ENCODE assay signal across 8 mouse cellular contexts in the genomic region with DNA sequence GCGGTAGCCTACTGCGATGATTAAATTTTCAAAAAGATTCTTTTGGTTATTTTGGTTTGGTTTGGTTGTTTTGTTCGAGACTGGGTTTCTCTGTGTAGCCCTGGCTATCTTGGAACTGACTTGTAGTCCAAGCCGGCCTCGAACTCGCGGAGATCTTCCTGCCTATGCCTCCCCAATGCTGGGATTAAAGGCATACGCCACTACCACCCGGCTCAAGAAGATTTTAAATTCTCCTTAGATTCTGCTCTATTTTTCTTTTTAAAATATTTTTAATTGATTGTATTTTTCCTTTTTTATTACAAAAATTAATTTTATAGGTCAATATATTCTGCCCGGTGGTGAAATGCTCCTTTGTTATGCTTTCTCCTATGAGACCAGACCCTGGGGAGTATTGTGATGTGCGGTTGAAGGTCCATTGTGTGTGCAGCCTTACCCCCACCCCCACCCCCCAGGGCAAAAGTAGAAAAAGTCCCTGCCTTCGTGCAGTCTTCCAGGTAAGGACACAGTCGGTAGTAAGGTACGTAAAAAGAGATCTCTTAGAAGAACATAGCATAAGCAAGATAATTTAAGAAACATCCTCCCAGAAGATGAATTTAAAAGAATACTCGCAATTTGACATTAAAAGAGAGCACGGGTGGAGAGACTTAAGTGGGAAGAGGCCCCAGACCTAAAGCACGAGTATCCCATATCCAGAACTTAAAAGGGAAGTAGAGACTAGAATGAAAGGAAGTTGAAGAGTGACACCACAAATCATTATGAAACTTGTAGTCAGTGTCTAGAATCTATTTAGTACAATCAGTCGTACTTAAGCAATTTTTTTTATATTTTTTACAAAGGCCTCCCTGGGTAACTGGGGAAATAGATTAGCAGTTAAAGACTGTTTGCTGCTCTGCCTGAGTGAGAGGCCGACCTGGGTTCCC. TPM values are rescaled to one million over a fixed set of nuclear protein-coding genes. Genes with fewer than 3 reads are reported as not detected.
DNase-seq lines count a peak whose midpoint lies in the region; ATAC-seq and TF ChIP-seq lines count a peak whose summit lies in the region.

No protein-coding gene starts in this region.

- H3K9ac ChIP-seq in kidney, embryonic 16.5 days (replicated peaks; ENCODE audit: low read length): peak overlapping the region; percentile 99
- peak overlapping the region; percentile 95 for H3K9ac ChIP-seq in intestine, embryonic 14.5 days (ENCODE audit: low read length)
- H3K9ac ChIP-seq in midbrain, postnatal 0 days (replicated peaks; ENCODE audit: low read length, poor library complexity, severe bottlenecking): peak overlapping the region; percentile 92

- H3K27ac ChIP-seq in kidney, embryonic 16.5 days (ENCODE audit: low read length): peak overlapping the region; percentile 96
- 0 out of 2 replicates have a peak overlapping the region, but pooled peaks have one; percentile 9 for H3K27ac ChIP-seq in cortical plate, adult 2 months (ENCODE audit: insufficient read depth, low read length)
- H3K27ac ChIP-seq in intestine, embryonic 14.5 days (ENCODE audit: low read depth): peak overlapping the region; percentile 93; the same call in 1 of the 2 replicates
- peak overlapping the region; percentile 83 for H3K27ac ChIP-seq in midbrain, postnatal 0 days (ENCODE audit: low read depth, low read length)

- no peak for TF ChIP-seq POLR2A in cortical plate, adult 2 months (IDR thresholded peaks at IDR 0.05; ENCODE audit: extremely low read depth, insufficient read depth, low read length)

- WGBS in kidney, embryonic 16.5 days: 51% methylated on average over 19 of the region's 19 CpGs
- 55% methylated on average over 19 of the region's 19 CpGs for WGBS in intestine, embryonic 14.5 days
- 56% methylated on average over 19 of the region's 19 CpGs for WGBS in midbrain, postnatal 0 days

- peak overlapping the region; percentile 67 for H3K4me2 ChIP-seq in kidney, embryonic 16.5 days (replicated peaks; ENCODE audit: low read depth, low read length)
- H3K4me2 ChIP-seq in intestine, embryonic 14.5 days (ENCODE audit: low read length): peak overlapping the region; percentile 84
- peak overlapping the region; percentile 58 for H3K4me2 ChIP-seq in midbrain, postnatal 0 days (ENCODE audit: low read depth, low read length, poor library complexity, severe bottlenecking)

- peaks cover 27% of the 10 kb centered on the region for H3K4me1 ChIP-seq in kidney, embryonic 16.5 days (ENCODE audit: insufficient read depth, low read length)
- peaks cover 11% of the 10 kb centered on the region for H3K4me1 ChIP-seq in cortical plate, adult 2 months (ENCODE audit: control insufficient read depth, insufficient read depth, low read length)
- H3K4me1 ChIP-seq in intestine, embryonic 14.5 days (replicated peaks; ENCODE audit: control insufficient read depth, insufficient read depth, low read length): peaks cover 21% of the 10 kb centered on the region
- H3K4me1 ChIP-seq in midbrain, postnatal 0 days (ENCODE audit: insufficient read depth, low read length): peaks cover 15% of the 10 kb centered on the region

- H3K27me3 ChIP-seq in kidney, embryonic 16.5 days (ENCODE audit: insufficient read depth, low read length): no peaks in the 10 kb centered on the region
- H3K27me3 ChIP-seq in intestine, embryonic 14.5 days (replicated peaks; ENCODE audit: control insufficient read depth, insufficient read depth, low read length): no peaks in the 10 kb centered on the region
- H3K27me3 ChIP-seq in midbrain, postnatal 0 days (ENCODE audit: insufficient read depth, low read length): no peaks in the 10 kb centered on the region

- no peak for TF ChIP-seq CTCF in cortical plate, adult 2 months (IDR thresholded peaks at IDR 0.05; ENCODE audit: extremely low read depth, insufficient read depth, low read length)
- no peak for TF ChIP-seq CTCF in midbrain, postnatal 0 days (IDR thresholded peaks at IDR 0.05)

- no peaks in the 10 kb centered on the region for H3K9me3 ChIP-seq in kidney, embryonic 16.5 days (ENCODE audit: low read length)
- no peaks in the 10 kb centered on the region for H3K9me3 ChIP-seq in intestine, embryonic 14.5 days (ENCODE audit: control insufficient read depth, low read length)
- H3K9me3 ChIP-seq in midbrain, postnatal 0 days (ENCODE audit: low read length): no peaks in the 10 kb centered on the region

- H3K36me3 ChIP-seq in kidney, embryonic 16.5 days (ENCODE audit: insufficient read depth, low read length): no peaks in the 10 kb centered on the region
- H3K36me3 ChIP-seq in intestine, embryonic 14.5 days (ENCODE audit: control insufficient read depth, insufficient read depth, low read length): peaks cover 3% of the 10 kb centered on the region; the same call in 1 of the 2 replicates
- H3K36me3 ChIP-seq in midbrain, postnatal 0 days (ENCODE audit: insufficient read depth, low read length): no peaks in the 10 kb centered on the region

- DNase-seq in kidney, adult 11 months: no peak
- no peak for DNase-seq in intestine, embryonic 14.5 days (ENCODE audit: low spot score)
- no peak for DNase-seq in midbrain, postnatal 0 days (ENCODE audit: low spot score)
- DNase-seq in right cerebral cortex, postnatal 36 days (ENCODE audit: low spot score in 2 of 2): no peak
- no peak for DNase-seq in natural killer cell, adult 2 months (ENCODE audit: low spot score in 2 of 2)
- no peak for DNase-seq in kidney, adult 8-10 months

- no peak for ATAC-seq in kidney, embryonic 16.5 days (ENCODE audit: low FRiP score, low TSS enrichment)
- peak; percentile 62 for ATAC-seq in intestine, embryonic 14.5 days (replicated peaks; ENCODE audit: low FRiP score, low TSS enrichment, low read depth)
- ATAC-seq in midbrain, postnatal 0 days (ENCODE audit: low FRiP score): peak; percentile 76

- peak overlapping the region; percentile 95 for H3K4me3 ChIP-seq in kidney, embryonic 16.5 days (ENCODE audit: low read length)
- H3K4me3 ChIP-seq in cortical plate, adult 2 months (ENCODE audit: insufficient read depth, low read length): peak overlapping the region; percentile 84
- peak overlapping the region; percentile 97 for H3K4me3 ChIP-seq in intestine, embryonic 14.5 days (ENCODE audit: low read depth, low read length)
- peak overlapping the region; percentile 99 for H3K4me3 ChIP-seq in midbrain, postnatal 0 days (ENCODE audit: low read depth, low read length)

RNA-seq across cellular contexts. Expression of gene Pdcd6ip, which starts 0.6 kb away (rescaled TPM):
- polyA plus RNA-seq in kidney, embryonic 16.5 days (2015; fragmentation: Nextera tagmentation; extraction: Ambion mirVana): 86.6 and 96.8 TPM in 2 replicates
- polyA plus RNA-seq in cortical plate, adult 2 months (2012; rRNA removed): 45.7 and 48.4 TPM in 2 replicates
- 82.4 and 85.5 TPM in 2 replicates for polyA plus RNA-seq in intestine, embryonic 14.5 days (2014; fragmentation: Nextera tagmentation; extraction: Ambion mirVana)
- 25.4 and 28.7 TPM in 2 replicates for total RNA-seq in midbrain, postnatal 0 days (2014; rRNA removed)
- polyA plus RNA-seq in midbrain, postnatal 0 days (2015; fragmentation: Nextera tagmentation; extraction: Ambion mirVana): 25.7 and 25.8 TPM in 2 replicates

RNA-seq across cellular contexts. Expression of gene Clasp2, which starts 32.7 kb away (rescaled TPM):
- 23.0 and 24.4 TPM in 2 replicates for polyA plus RNA-seq in kidney, embryonic 16.5 days (2015; fragmentation: Nextera tagmentation; extraction: Ambion mirVana)
- polyA plus RNA-seq in cortical plate, adult 2 months (2012; rRNA removed): 124 TPM in 2 replicates
- 30.3 and 31.7 TPM in 2 replicates for polyA plus RNA-seq in intestine, embryonic 14.5 days (2014; fragmentation: Nextera tagmentation; extraction: Ambion mirVana)
- 266 and 311 TPM in 2 replicates for total RNA-seq in midbrain, postnatal 0 days (2014; rRNA removed)
- 109 and 120 TPM in 2 replicates for polyA plus RNA-seq in midbrain, postnatal 0 days (2015; fragmentation: Nextera tagmentation; extraction: Ambion mirVana)

Comparison
In these comparisons a context has a peak if more than half of its experiments do, and no peak if none do; other contexts are left out.
1. H3K27ac ChIP-seq: peak in every context shown above with its lines; median percentile 96 in kidney, embryonic 16.5 days; 93 in intestine, embryonic 14.5 days; 83 in midbrain, postnatal 0 days; 9 in cortical plate, adult 2 months.